Mouse (Mus musculus) liver, postnatal 0 days (tissue): ENCODE measurements at regions not wholly inside any gene's neighbourhood (a gene's known extent, or its start where the extent isn't known, plus 50 kb on each side); places are given as distances from the start of the nearest gene placed in this dataset.

Experiments used
- CTCF ChIP-seq: sonication (generic); IDR thresholded peaks from 2 replicates; pipeline ENCODE4 v1.5.1; 2016; ENCODE audit warnings: antibody characterized with exemption, low read depth
- EP300 ChIP-seq: IDR thresholded peaks from 2 replicates; pipeline ENCODE4 v1.6.1; 2016; ENCODE audit warnings: antibody characterized with exemption, low read depth, mild to moderate bottlenecking

DNA sequence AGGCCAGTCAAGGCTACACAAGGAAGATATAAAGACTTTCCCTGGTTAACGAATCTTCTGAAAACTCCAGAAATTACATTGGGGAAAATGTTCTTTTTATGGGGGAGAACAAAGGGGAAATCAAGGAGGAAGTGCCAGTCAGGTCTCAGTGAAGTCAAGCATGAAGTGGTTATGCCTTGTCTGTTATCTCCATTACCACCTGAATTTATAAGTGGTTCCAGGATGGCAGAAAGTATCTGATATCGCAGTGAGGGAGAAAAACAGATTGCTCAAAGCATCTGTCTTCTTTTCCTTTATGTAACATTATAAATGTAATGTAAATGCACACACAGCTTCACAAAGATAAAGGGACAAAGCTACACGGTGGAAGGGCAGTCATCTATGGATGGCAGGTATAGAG, 195.0 kb downstream of the Sptssa start:
- TF ChIP-seq CTCF (no peak), EP300 (no peak)
